Mouse (Mus musculus): ENCODE data around the gene Olfr924. TPM values are rescaled to one million over a fixed set of nuclear protein-coding genes. Genes with fewer than 3 reads are reported as not detected.

Olfr924 gene
- polyA plus RNA-seq, 1 experiment from 2014 or later = not detected

Other genes with a start within 250 kb of the Olfr924 start
- gene Olfr914, start 239.3 kb upstream of the Olfr924 start, polyA plus RNA-seq (2014; fragmentation: Nextera tagmentation; extraction: Ambion mirVana) = not detected in 2 replicates
- gene Olfr916, start 184.6 kb upstream of the Olfr924 start, polyA plus RNA-seq (2014; fragmentation: Nextera tagmentation; extraction: Ambion mirVana) = not detected in 2 replicates
- gene Olfr917, start 178.6 kb upstream of the Olfr924 start, polyA plus RNA-seq (2014; fragmentation: Nextera tagmentation; extraction: Ambion mirVana) = not detected in 2 replicates
- not detected in 2 replicates for gene Olfr918, start 169.8 kb upstream of the Olfr924 start, polyA plus RNA-seq (2014; fragmentation: Nextera tagmentation; extraction: Ambion mirVana)
- not detected in 2 replicates for gene Olfr919, start 140.8 kb upstream of the Olfr924 start, polyA plus RNA-seq (2014; fragmentation: Nextera tagmentation; extraction: Ambion mirVana)
- gene Vwa5a, start 126.2 kb upstream of the Olfr924 start, polyA plus RNA-seq (2014; fragmentation: Nextera tagmentation; extraction: Ambion mirVana) = 10.2 and 11.9 TPM in 2 replicates
- 0.03 TPM in 1 of 2 replicates, not detected in the other for gene Olfr920, start 92.2 kb upstream of the Olfr924 start, polyA plus RNA-seq (2014; fragmentation: Nextera tagmentation; extraction: Ambion mirVana)
- gene Olfr921, start 71.4 kb upstream of the Olfr924 start, polyA plus RNA-seq (2014; fragmentation: Nextera tagmentation; extraction: Ambion mirVana) = not detected in 2 replicates
- gene Olfr922, start 29.8 kb upstream of the Olfr924 start, polyA plus RNA-seq (2014; fragmentation: Nextera tagmentation; extraction: Ambion mirVana) = not detected in 2 replicates
- gene Olfr923, start 17.9 kb upstream of the Olfr924 start, polyA plus RNA-seq (2014; fragmentation: Nextera tagmentation; extraction: Ambion mirVana) = not detected in 2 replicates
- gene Olfr26, start 10.6 kb downstream of the Olfr924 start, polyA plus RNA-seq (2014; fragmentation: Nextera tagmentation; extraction: Ambion mirVana) = not detected in 2 replicates
- gene Olfr926, start 32.7 kb downstream of the Olfr924 start, polyA plus RNA-seq (2014; fragmentation: Nextera tagmentation; extraction: Ambion mirVana) = not detected in 2 replicates
- gene Olfr930, start 85.4 kb downstream of the Olfr924 start, polyA plus RNA-seq (2014; fragmentation: Nextera tagmentation; extraction: Ambion mirVana) = not detected in 2 replicates
- gene Olfr933, start 127.9 kb downstream of the Olfr924 start, polyA plus RNA-seq (2014; fragmentation: Nextera tagmentation; extraction: Ambion mirVana) = not detected in 2 replicates
- gene Olfr934, start 143.9 kb downstream of the Olfr924 start, polyA plus RNA-seq (2014; fragmentation: Nextera tagmentation; extraction: Ambion mirVana) = not detected in 2 replicates
- gene Olfr935, start 155.2 kb downstream of the Olfr924 start, polyA plus RNA-seq (2014; fragmentation: Nextera tagmentation; extraction: Ambion mirVana) = not detected in 2 replicates
- gene Olfr146, start 178.9 kb downstream of the Olfr924 start, polyA plus RNA-seq (2014; fragmentation: Nextera tagmentation; extraction: Ambion mirVana) = not detected in 2 replicates
- not detected in 2 replicates for gene Olfr937, start 220.5 kb downstream of the Olfr924 start, polyA plus RNA-seq (2014; fragmentation: Nextera tagmentation; extraction: Ambion mirVana)
- not detected in 2 replicates for gene Olfr938, start 234.4 kb downstream of the Olfr924 start, polyA plus RNA-seq (2014; fragmentation: Nextera tagmentation; extraction: Ambion mirVana)

Data from limb, embryonic 11.5 days (tissue).